Mouse (Mus musculus): ENCODE measurements around the gene Wdr37.

DNA sequence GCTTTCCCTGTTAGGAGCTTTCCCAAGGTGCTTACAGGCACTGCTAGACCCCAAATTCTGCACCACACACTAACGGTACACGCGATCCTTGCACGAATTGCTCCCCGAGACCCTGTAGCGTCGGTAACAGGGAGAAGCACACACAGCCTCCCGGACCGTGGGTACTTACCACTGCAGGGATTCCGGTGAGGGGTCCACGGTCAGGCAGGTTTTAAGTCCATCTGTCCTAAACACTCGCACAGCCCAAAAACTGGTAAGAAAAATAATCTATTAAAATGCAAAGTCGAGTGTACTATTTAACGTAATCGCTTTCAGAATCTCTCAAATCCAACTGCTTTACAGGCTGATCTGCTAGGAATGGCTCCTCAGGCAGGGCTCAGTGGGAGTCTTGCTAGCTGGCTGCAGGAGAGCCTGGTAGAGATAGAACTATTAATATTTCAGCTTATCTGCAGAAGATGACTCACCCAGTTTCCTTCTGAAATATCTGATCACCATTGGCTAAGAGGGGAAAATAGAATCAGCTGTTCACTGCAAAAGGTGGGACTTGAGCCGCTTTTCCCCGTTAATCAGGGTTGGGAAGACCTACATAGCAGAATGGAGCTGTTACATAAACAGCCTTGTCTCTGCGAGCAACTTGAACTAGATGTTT lies at the start of gene Wdr37:
- no peak for TF ChIP-seq ZC3H11A (IDR thresholded peaks at IDR 0.05; ENCODE audit: borderline replicate concordance, low read depth, low read length)
- no peak for TF ChIP-seq ZNF384 (IDR thresholded peaks at IDR 0.05; ENCODE audit: low read depth, low read length)
- no peak for TF ChIP-seq HCFC1 (IDR thresholded peaks at IDR 0.05; ENCODE audit: borderline replicate concordance, insufficient read depth, low read length)
- no peak for TF ChIP-seq MAFK (IDR thresholded peaks at IDR 0.05; ENCODE audit: insufficient read depth, low read depth, low read length)
- no peak for TF ChIP-seq CHD2 (IDR thresholded peaks at IDR 0.05; ENCODE audit: low read depth, low read length)
